Mouse (Mus musculus): ENCODE results near the gene Sh3rf1. TPM values are rescaled to one million over a fixed set of nuclear protein-coding genes. Genes with fewer than 3 reads are reported as not detected.

Sh3rf1 gene
- total RNA-seq, 1 experiment from 2014 or later: 9.3 TPM

DNA sequence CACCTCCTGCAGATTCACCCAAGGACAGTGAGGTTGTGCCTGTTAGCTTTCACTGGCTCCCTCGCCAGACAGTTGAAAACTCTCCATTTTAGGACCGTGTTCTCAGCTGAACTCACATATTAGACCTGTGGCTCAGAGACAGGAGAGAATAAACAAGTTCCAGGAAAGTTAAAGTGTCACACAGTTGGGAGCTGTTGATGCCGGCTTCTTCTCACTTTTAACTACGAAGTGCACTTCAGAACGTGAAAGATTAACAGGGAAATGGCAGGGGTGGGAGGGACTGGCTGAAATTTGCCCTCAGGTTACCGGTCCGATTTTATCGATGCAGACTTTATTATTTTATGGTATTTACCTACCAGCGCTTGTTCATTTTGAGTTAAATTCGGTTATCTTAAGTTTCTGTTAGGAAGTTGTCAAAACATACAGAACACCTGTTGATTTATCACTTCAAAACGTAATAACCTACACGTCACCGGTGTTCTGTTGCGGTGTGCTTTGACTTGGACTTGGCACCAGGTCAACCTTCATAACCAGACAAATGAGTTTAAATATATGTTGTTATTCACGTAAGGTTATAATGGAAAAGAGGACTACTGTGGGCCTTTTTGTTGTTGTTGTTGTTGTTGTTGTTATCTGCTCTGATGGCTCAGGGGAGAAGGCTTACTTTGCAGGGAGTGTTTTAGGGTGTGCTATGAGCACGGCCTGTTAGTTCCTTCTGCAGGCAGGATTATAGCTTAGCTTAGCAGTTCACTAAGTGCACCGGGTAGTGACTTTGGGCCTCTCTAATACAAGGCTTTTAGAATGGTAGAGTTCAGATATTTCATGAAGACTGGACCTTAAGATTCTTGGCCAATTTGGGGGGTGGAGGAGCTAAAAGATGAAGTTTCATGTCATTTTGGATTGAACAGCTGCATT is 49.9 kb downstream of the Sh3rf1 start:
- peak; percentile 36 to 43 for ATAC-seq (replicated peaks in 1 of 2; ENCODE audit: insufficient read depth in 1 of 2, low FRiP score in 2 of 2, low TSS enrichment in 1 of 2, low read depth in 1 of 2, poor library complexity in 2 of 2, severe bottlenecking in 2 of 2)

GRCm38 (mm10) chr8:61274602-61275462 is 51.2 kb downstream of the Sh3rf1 start:
- ATAC-seq (replicated peaks in 1 of 2; ENCODE audit: insufficient read depth in 1 of 2, low FRiP score in 2 of 2, low TSS enrichment in 1 of 2, low read depth in 1 of 2, poor library complexity in 2 of 2, severe bottlenecking in 2 of 2): no peak

GRCm38 (mm10) chr8:61275463-61276356 is 52.0 kb downstream of the Sh3rf1 start:
- no peak for ATAC-seq (replicated peaks in 1 of 2; ENCODE audit: insufficient read depth in 1 of 2, low FRiP score in 2 of 2, low TSS enrichment in 1 of 2, low read depth in 1 of 2, poor library complexity in 2 of 2, severe bottlenecking in 2 of 2)

- peak; percentile 21 to 39; a peak in 3 of 4 replicates for ATAC-seq (replicated peaks in 1 of 2; ENCODE audit: insufficient read depth in 1 of 2, low FRiP score in 2 of 2, low TSS enrichment in 1 of 2, low read depth in 1 of 2, poor library complexity in 2 of 2, severe bottlenecking in 2 of 2)
Observed at GRCm38 (mm10) chr8:61276397-61276796, 52.7 kb downstream of the Sh3rf1 start.

DNA sequence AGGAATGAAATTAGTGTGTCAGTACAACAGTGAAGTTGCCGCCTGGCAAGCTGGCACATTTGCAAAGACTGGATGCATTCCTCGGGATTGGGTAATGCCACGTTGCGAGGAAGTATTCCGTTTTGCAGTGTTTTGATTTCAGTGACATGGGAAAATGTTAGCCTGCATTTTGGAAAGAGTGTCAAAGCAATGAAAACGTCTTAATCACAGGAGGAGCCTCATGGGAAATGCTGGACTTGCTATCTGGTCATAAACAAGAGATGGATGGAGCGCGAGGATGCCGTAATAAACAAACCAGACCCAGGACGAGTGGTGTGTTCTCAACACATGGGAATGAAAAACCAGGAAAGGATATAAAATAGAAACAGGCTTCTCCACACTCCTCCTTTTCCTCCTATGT is 55.4 kb downstream of the Sh3rf1 start:
- no peak for ATAC-seq (replicated peaks in 1 of 2; ENCODE audit: insufficient read depth in 1 of 2, low FRiP score in 2 of 2, low TSS enrichment in 1 of 2, low read depth in 1 of 2, poor library complexity in 2 of 2, severe bottlenecking in 2 of 2)

- ATAC-seq (replicated peaks in 1 of 2; ENCODE audit: insufficient read depth in 1 of 2, low FRiP score in 2 of 2, low TSS enrichment in 1 of 2, low read depth in 1 of 2, poor library complexity in 2 of 2, severe bottlenecking in 2 of 2): no peak
Observed at GRCm38 (mm10) chr8:61282303-61283168, 58.9 kb downstream of the Sh3rf1 start.

GRCm38 (mm10) chr8:61283169-61284081 is 59.8 kb downstream of the Sh3rf1 start:
- peak in 1 of 2 experiments; percentile 17; a peak in 2 of 4 replicates for ATAC-seq (replicated peaks in 1 of 2; ENCODE audit: insufficient read depth in 1 of 2, low FRiP score in 2 of 2, low TSS enrichment in 1 of 2, low read depth in 1 of 2, poor library complexity in 2 of 2, severe bottlenecking in 2 of 2)

DNA sequence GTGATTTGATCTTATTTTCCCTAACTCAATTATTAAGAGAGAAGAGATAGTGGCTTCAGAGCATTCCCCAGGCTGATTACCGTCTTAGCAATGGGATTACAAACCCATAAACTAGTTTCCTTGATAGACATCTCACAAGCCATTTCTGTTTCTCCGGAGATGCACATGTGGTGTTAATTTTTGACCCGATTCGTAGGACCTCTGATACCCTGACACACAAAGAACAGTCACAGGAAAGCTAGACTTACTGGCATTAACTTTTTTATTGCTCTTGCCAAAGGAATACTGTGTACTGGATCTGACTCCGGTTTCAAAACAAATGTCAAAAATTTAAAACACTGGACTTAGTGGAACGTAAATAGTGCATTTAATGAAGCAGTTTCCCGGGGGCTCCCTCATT is 62.2 kb downstream of the Sh3rf1 start:
- no peak for ATAC-seq (replicated peaks in 1 of 2; ENCODE audit: insufficient read depth in 1 of 2, low FRiP score in 2 of 2, low TSS enrichment in 1 of 2, low read depth in 1 of 2, poor library complexity in 2 of 2, severe bottlenecking in 2 of 2)

DNA sequence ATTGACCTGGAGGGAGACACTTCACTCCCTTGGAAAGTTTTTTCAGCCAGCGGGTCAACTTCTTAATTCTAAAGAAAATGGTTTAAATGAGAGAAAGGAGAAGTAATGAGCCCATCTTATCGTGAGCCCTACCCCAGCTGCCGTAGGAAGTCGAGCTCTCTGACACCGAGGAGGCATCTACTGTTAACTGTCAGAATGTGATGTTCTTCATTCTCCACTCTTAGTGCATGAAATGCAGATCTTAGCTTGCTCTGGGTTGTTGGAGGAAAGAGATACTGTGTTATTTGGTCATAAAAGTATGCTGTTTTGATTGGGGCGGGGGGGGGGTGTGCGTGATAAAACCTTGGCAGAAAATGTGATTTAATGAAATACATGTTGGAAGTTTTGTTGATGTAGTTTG is 62.7 kb downstream of the Sh3rf1 start:
- peak; percentile 31 to 46; a peak in 3 of 4 replicates for ATAC-seq (replicated peaks in 1 of 2; ENCODE audit: insufficient read depth in 1 of 2, low FRiP score in 2 of 2, low TSS enrichment in 1 of 2, low read depth in 1 of 2, poor library complexity in 2 of 2, severe bottlenecking in 2 of 2)

- ATAC-seq (replicated peaks in 1 of 2; ENCODE audit: insufficient read depth in 1 of 2, low FRiP score in 2 of 2, low TSS enrichment in 1 of 2, low read depth in 1 of 2, poor library complexity in 2 of 2, severe bottlenecking in 2 of 2): peak; percentile 22 to 37; a peak in 1 of 4 replicates
Observed at GRCm38 (mm10) chr8:61286795-61287385, 63.2 kb downstream of the Sh3rf1 start.

DNA sequence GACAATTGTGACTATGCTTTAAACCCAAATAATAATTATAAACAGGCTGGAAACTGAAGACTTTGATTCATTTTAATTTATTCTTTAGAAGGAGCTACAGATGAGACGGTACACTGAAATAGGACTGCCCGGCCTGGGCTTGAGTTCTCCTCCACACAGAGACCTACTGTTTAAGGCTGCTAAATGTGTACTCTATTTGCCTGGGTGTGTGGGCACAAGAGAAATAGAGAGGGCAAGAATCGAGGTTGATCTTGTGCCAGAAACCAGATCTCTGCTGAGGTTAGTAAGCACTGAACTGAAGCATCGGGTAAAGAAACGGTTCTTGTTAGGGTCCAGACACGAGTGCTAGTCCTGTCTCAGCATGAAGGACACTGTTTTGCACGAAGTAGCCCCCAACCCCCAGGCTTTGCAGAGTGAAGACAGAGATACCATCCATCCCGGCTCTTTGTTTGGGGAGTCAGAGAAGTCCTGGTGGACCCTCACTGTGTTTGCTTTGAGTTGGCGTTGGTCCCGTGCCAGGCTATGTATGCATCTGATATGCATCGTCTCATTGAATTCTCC is 64.4 kb downstream of the Sh3rf1 start:
- no peak for ATAC-seq (replicated peaks in 1 of 2; ENCODE audit: insufficient read depth in 1 of 2, low FRiP score in 2 of 2, low TSS enrichment in 1 of 2, low read depth in 1 of 2, poor library complexity in 2 of 2, severe bottlenecking in 2 of 2)

DNA sequence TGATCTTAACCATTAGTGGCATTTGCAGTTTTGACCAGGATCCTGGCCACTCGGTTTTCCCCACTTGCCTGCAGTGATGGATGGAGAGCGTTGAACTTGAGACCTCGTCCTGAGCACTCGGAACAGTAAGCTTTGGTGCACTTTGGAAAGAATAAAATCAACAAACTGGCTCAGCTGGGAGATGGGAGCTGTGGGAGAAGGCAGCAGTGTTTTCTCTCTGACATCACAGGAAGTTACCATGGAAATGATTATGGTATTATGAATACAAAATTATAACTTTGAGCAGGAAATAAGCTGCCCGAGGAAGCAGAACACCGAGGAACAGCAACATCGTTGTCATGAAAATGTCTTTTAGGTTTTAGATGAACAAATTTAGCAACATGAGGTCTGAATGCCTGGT is 65.0 kb downstream of the Sh3rf1 start:
- ATAC-seq (replicated peaks in 1 of 2; ENCODE audit: insufficient read depth in 1 of 2, low FRiP score in 2 of 2, low TSS enrichment in 1 of 2, low read depth in 1 of 2, poor library complexity in 2 of 2, severe bottlenecking in 2 of 2): no peak

GRCm38 (mm10) chr8:61295040-61295439 is 71.4 kb downstream of the Sh3rf1 start:
- no peak for ATAC-seq (replicated peaks in 1 of 2; ENCODE audit: insufficient read depth in 1 of 2, low FRiP score in 2 of 2, low TSS enrichment in 1 of 2, low read depth in 1 of 2, poor library complexity in 2 of 2, severe bottlenecking in 2 of 2)

DNA sequence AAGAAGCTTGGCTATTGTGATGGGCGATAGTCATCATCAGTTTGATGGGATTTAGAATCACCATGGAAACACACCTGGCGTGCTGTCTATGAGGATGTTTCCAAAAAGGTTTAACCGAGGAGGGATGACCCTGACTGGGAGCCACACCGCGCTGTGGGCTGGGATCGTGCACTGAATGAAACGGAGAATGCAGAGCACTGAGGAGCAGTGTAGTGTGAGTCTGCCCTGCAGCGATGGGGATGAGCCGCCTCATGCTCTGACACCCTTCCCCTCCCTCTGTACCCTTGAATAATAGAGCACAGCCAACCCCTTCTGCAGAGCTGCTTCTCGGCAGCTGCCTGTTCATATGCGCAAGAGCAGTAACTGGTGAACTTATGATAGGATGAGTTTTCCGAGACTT is 71.8 kb downstream of the Sh3rf1 start:
- no peak for ATAC-seq (replicated peaks in 1 of 2; ENCODE audit: insufficient read depth in 1 of 2, low FRiP score in 2 of 2, low TSS enrichment in 1 of 2, low read depth in 1 of 2, poor library complexity in 2 of 2, severe bottlenecking in 2 of 2)

GRCm38 (mm10) chr8:61298828-61299227 is 75.2 kb downstream of the Sh3rf1 start:
- ATAC-seq (replicated peaks in 1 of 2; ENCODE audit: insufficient read depth in 1 of 2, low FRiP score in 2 of 2, low TSS enrichment in 1 of 2, low read depth in 1 of 2, poor library complexity in 2 of 2, severe bottlenecking in 2 of 2): no peak

Data from hematopoietic stem cell, adult 5-6 weeks (primary cell).